Mouse (Mus musculus): Measurements from ENCODE around the gene Rtf1. TPM values are rescaled to one million over a fixed set of nuclear protein-coding genes. Genes with fewer than 3 reads are reported as not detected.

The Rtf1 gene
- polyA plus RNA-seq (2012; rRNA removed), result 44.9 and 45.5 TPM in 2 replicates

GRCm38 (mm10) chr2:119674525-119675214 is at the start of gene Rtf1:
Rtf1 (plus strand) TSS chr2:119675068.

DNA sequence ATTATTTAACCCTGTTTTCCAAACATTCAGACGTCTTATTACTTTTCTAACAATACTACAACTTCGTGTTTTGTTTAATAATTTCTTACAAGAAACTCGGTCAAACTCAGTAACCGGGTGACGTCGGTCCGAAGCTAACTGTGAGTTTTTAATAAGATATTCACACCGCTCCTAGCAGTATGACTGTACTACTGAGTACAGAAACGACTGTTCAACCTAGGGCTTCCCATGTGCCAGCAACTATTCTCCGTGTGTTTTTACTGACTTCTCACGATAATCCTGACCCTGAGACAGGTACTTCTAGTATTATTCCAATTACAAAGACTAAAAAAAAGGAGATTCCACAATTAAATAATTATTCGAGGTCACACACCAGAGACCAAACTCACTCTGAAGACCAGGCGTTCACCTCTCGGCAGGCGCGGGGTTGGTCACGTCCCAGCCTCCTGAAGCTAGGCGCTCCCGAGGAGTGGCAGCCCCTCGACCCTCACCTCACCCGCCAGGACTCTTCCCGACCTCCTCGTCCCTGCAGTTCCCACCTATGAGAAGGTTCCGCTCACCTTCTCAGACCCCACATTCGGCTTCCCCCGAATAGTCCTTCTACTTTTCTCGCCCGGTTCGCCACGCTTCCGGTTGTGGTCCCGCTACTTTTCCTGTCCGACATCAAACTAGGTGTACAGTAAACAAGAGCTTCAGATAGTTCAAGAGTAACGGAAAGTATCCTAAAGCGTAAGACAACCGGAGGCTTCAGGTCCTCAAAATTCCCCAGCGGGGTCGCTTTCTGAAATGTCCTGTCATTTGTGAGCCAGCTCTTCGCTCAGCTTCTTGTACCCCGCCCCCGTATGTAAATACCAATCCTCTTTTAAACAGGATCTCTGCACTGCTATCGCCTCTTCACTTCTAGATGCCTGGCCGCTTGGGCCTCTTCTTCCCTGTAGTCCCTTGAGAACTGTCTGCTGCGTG is 12.4 kb upstream of the Rtf1 start, which contains the start of gene Ndufaf1:
Ndufaf1 (minus strand) TSS at position 608 of the 963 bp plus-strand sequence.

GRCm38 (mm10) chr2:119741581-119742411 is 66.9 kb downstream of the Rtf1 start, which contains the start of gene Itpka:
Itpka (plus strand) TSS chr2:119742337.

DNA sequence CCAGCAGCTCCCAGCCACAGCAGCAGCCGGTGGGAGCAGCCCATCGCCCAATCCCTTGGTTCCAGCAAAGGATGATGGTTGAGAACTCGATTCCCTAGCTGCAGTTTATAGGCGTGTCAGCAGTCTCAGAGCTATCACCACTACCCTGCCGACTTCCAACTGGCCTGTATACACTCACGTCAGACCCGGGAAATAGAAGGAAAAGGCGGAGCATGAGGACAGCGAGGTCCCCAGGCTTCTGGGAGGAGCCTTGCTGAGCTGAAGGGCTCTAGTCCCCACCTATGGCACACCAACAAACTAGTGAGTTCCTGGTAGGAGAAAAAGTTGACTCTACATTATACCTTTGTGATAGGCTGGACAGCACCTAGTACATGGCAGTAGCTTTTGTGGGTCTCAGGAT is 85.4 kb downstream of the Rtf1 start, which contains the start of gene Ltk:
Ltk (minus strand) TSS at position 181 of the 400 bp plus-strand sequence.

Other genes with a start within 250 kb of the Rtf1 start
- gene Ino80, start 197.4 kb upstream of the Rtf1 start, polyA plus RNA-seq (2012; rRNA removed), result 14.1 and 15.0 TPM in 2 replicates
- 0.33 and 0.75 TPM in 2 replicates for gene Exd1, start 127.4 kb upstream of the Rtf1 start, polyA plus RNA-seq (2012; rRNA removed)
- gene Chp1, start 127.4 kb upstream of the Rtf1 start, polyA plus RNA-seq (2012; rRNA removed), result 57.5 and 59.8 TPM in 2 replicates
- gene Nusap1, start 56.8 kb upstream of the Rtf1 start, polyA plus RNA-seq (2012; rRNA removed), result 20.2 and 28.4 TPM in 2 replicates
- gene Oip5, start 56.6 kb upstream of the Rtf1 start, polyA plus RNA-seq (2012; rRNA removed), result 8.9 and 12.5 TPM in 2 replicates
- 14.9 and 17.0 TPM in 2 replicates for gene Ndufaf1, start 12.2 kb upstream of the Rtf1 start, polyA plus RNA-seq (2012; rRNA removed)
- 0.50 and 0.55 TPM in 2 replicates for gene Itpka, start 67.3 kb downstream of the Rtf1 start, polyA plus RNA-seq (2012; rRNA removed)
- gene Ltk, start 85.4 kb downstream of the Rtf1 start, polyA plus RNA-seq (2012; rRNA removed), result 2.3 and 3.0 TPM in 2 replicates
- gene Rpap1, start 112.5 kb downstream of the Rtf1 start, polyA plus RNA-seq (2012; rRNA removed), result 21.9 and 22.8 TPM in 2 replicates
- gene Tyro3, start 122.7 kb downstream of the Rtf1 start, polyA plus RNA-seq (2012; rRNA removed), result 32.2 and 36.3 TPM in 2 replicates
- 21.9 and 24.1 TPM in 2 replicates for gene Mga, start 222.2 kb downstream of the Rtf1 start, polyA plus RNA-seq (2012; rRNA removed)

Measured in central nervous system, embryonic 14 days (tissue).